27 mouse cellular contexts compared by ENCODE assay signal in the genomic region with DNA sequence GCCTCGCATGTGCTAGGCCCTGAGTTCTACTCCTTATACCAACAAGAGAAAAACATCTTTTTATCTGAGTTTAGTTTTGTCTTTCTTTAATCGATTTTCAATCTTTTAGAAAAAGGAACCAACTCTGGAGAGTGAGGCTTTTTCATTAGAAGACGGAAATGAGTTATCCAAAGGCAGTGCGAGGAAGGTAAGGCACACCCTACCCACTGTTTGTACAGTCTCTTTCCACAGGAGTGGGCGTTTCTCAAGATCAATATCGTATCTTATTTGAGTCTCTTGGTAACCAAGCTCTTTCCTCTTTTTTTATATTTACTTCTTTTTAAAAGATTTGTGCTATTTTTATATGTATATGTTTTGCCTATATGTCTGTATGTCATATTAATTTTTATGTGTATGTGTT. TPM values are rescaled to one million over a fixed set of nuclear protein-coding genes. Genes with fewer than 3 reads are reported as not detected.
"Had no signal": no experiment of that assay in that cellular context is flagged by ENCODE, and none has a peak within 500 bp of the region (broad histone marks: within the 10 kb centered on the region; RNA-seq: fewer than 3 reads in every experiment).

No protein-coding gene starts in this region.

- H3K4me1 ChIP-seq: heart, embryonic 13.5 days; heart, embryonic 15.5 days; hindbrain, embryonic 13.5 days; hindbrain, embryonic 15.5 days; intestine, embryonic 15.5 days; limb, embryonic 10.5 days; limb, embryonic 12.5 days had no signal

- H3K9me3 ChIP-seq: heart, embryonic 13.5 days; heart, embryonic 15.5 days; hindbrain, embryonic 13.5 days; hindbrain, embryonic 15.5 days; intestine, embryonic 15.5 days; limb, embryonic 10.5 days; limb, embryonic 12.5 days; liver, embryonic 13.5 days had no signal

- H3K27ac ChIP-seq: heart, adult 2 months; heart, embryonic 13.5 days; heart, embryonic 15.5 days; hindbrain, embryonic 13.5 days; hindbrain, embryonic 15.5 days; intestine, embryonic 15.5 days; layer of hippocampus, adult 2 months; left cerebral cortex, adult 2 months; limb, embryonic 10.5 days; limb, embryonic 12.5 days; liver, embryonic 13.5 days had no signal

- H3K4me3 ChIP-seq: heart, adult 2 months; heart, embryonic 13.5 days; heart, embryonic 15.5 days; hindbrain, embryonic 13.5 days; hindbrain, embryonic 15.5 days; intestine, embryonic 15.5 days; layer of hippocampus, adult 2 months; left cerebral cortex, adult 2 months; limb, embryonic 10.5 days; limb, embryonic 12.5 days; liver, embryonic 13.5 days had no signal

- H3K4me2 ChIP-seq: heart, embryonic 11.5 days; heart, embryonic 13.5 days; heart, embryonic 15.5 days; hindbrain, embryonic 13.5 days; hindbrain, embryonic 15.5 days; intestine, embryonic 15.5 days; limb, embryonic 12.5 days; liver, embryonic 11.5 days; liver, embryonic 13.5 days had no signal

- H3K9ac ChIP-seq: heart, embryonic 13.5 days; heart, embryonic 15.5 days; hindbrain, embryonic 13.5 days; hindbrain, embryonic 15.5 days; intestine, embryonic 15.5 days; limb, embryonic 12.5 days; liver, embryonic 13.5 days had no signal

- DNase-seq: gastrocnemius, postnatal 14 days; gastrocnemius, postnatal 36 days; heart, adult 11 months; heart, adult 2 months; heart, postnatal 14 days; heart, postnatal 36 days; kidney, adult 18-20 months; kidney, adult 8-10 months; kidney, postnatal 10 days; kidney, postnatal 25 days; kidney, postnatal 4 days; liver; liver, embryonic 13.5 days had no signal

- H3K27me3 ChIP-seq: heart, embryonic 13.5 days; heart, embryonic 15.5 days; hindbrain, embryonic 13.5 days; hindbrain, embryonic 15.5 days; intestine, embryonic 15.5 days; limb, embryonic 12.5 days; liver, embryonic 13.5 days had no signal

- H3K36me3 ChIP-seq: hindbrain, embryonic 15.5 days had no signal

- ATAC-seq: inflammation-experienced regulatory T-cells, adult 6 months; intestine, embryonic 15.5 days; intestine, postnatal 0 days had no signal

RNA-seq across cellular contexts. Expression of a gene that starts 7.1 kb away (rescaled TPM):
- total RNA-seq: gastrocnemius, adult 18-20 months had no signal
